Mouse (Mus musculus): ENCODE data around the gene Alg2.

GRCm38 (mm10) chr4:47430557-47430956, 43.6 kb downstream of the Alg2 start:
- TF ChIP-seq CTCF (conservative IDR thresholded peaks at IDR 0.05; ENCODE audit: insufficient read depth, insufficient read length, low read depth, low read length) (no peak), POLR2A (IDR thresholded peaks at IDR 0.05; ENCODE audit: low read depth, low read length) (no peak)
